Comparison of ENCODE assay signal across 11 mouse cellular contexts in genomic region chr6:114698578-114698977, GRCm38 (mm10). TPM values are rescaled to one million over a fixed set of nuclear protein-coding genes. Genes with fewer than 3 reads are reported as not detected.
A peak's percentile ranks its signal among the peaks of the same experiment; 100 is the strongest.
DNase-seq lines count a peak whose midpoint lies in the region; ATAC-seq and TF ChIP-seq lines count a peak whose summit lies in the region.
"Had no signal": no experiment of that assay in that cellular context is flagged by ENCODE, and none has a peak within 500 bp of the region (broad histone marks: within the 10 kb centered on the region; RNA-seq: fewer than 3 reads in every experiment).

No protein-coding gene starts in this region.

- WGBS in heart, adult 2 months = 52% methylated on average over 5 of the region's 5 CpGs
- 72% methylated on average over 5 of the region's 5 CpGs for WGBS in liver, postnatal 0 days (ENCODE audit: insufficient replicate concordance)

- no peak overlapping the region for H3K4me2 ChIP-seq in liver, postnatal 0 days (ENCODE audit: low read depth, low read length)
- H3K4me2 ChIP-seq: limb, embryonic 12.5 days; midbrain, embryonic 12.5 days had no signal

- TF ChIP-seq EP300 in heart, adult 2 months (IDR thresholded peaks at IDR 0.05; ENCODE audit: insufficient read depth, low read depth, low read length) = no peak
- no peak for TF ChIP-seq EP300 in liver, postnatal 0 days (IDR thresholded peaks at IDR 0.05; ENCODE audit: low read depth)

- no peak overlapping the region for H3K9ac ChIP-seq in heart, adult 2 months (ENCODE audit: low read depth, low read length)
- no peak overlapping the region for H3K9ac ChIP-seq in liver, postnatal 0 days (replicated peaks)
- H3K9ac ChIP-seq: limb, embryonic 12.5 days; midbrain, embryonic 12.5 days had no signal

- no peaks in the 10 kb centered on the region for H3K79me2 ChIP-seq in heart, adult 2 months (replicated peaks; ENCODE audit: control insufficient read depth, insufficient read depth, low read length)

- intact Hi-C loops in heart, adult 2 months (cut with DNase I) = loop anchor here (1.0 to 5.0 kb wide), 4 partner anchors 236 to 611 kb away; no protein-coding TSS in a partner anchor
- intact Hi-C loops in heart, postnatal 14 days (cut with DNase I) = loop anchor here (2.0 to 5.0 kb wide), 4 partner anchors 236 to 606 kb away; no protein-coding TSS in a partner anchor

- ATAC-seq in liver, postnatal 0 days = no peak

- H3K27me3 ChIP-seq in heart, adult 2 months (ENCODE audit: control insufficient read depth, insufficient read depth, low read length) = no peaks in the 10 kb centered on the region
- no peaks in the 10 kb centered on the region for H3K27me3 ChIP-seq in liver, postnatal 0 days (ENCODE audit: insufficient read depth, low read length)
- H3K27me3 ChIP-seq: limb, embryonic 12.5 days; midbrain, embryonic 12.5 days had no signal

- no peak overlapping the region for H3K4me3 ChIP-seq in heart, adult 2 months
- H3K4me3 ChIP-seq in liver, postnatal 0 days (ENCODE audit: low read depth, low read length) = no peak overlapping the region
- H3K4me3 ChIP-seq: forebrain, embryonic 10.5 days; limb, embryonic 12.5 days; midbrain, embryonic 12.5 days had no signal

- no peak overlapping the region for H3K27ac ChIP-seq in heart, adult 2 months
- no peak overlapping the region for H3K27ac ChIP-seq in liver, postnatal 0 days (ENCODE audit: low read depth)
- H3K27ac ChIP-seq: forebrain, embryonic 10.5 days; limb, embryonic 12.5 days; macrophage; midbrain, embryonic 12.5 days had no signal

- no peak for TF ChIP-seq POLR2A in heart, adult 2 months (IDR thresholded peaks at IDR 0.05; ENCODE audit: insufficient read depth, low read depth, low read length)
- no peak for TF ChIP-seq POLR2A in brain, embryonic 14.5 days (IDR thresholded peaks at IDR 0.05; ENCODE audit: borderline replicate concordance, extremely low read depth, insufficient read depth, insufficient read length, poor library complexity, severe bottlenecking)

- peak; percentile 25 for TF ChIP-seq CTCF in heart, adult 2 months (IDR thresholded peaks at IDR 0.05)
- TF ChIP-seq CTCF in liver, postnatal 0 days (IDR thresholded peaks at IDR 0.05; ENCODE audit: low read depth) = 0 out of 2 replicates have a peak, but pooled peaks have one; percentile 13
- TF ChIP-seq CTCF in brain, embryonic 14.5 days (IDR thresholded peaks at IDR 0.05; ENCODE audit: borderline replicate concordance, extremely low read depth, insufficient read depth, insufficient read length) = peak; percentile 36; the same call in 1 of the 2 replicates

- DNase-seq in heart, adult 2 months = no peak
- no peak for DNase-seq in heart, postnatal 14 days
- DNase-seq in liver, postnatal 0 days = no peak
- DNase-seq in liver (no peak), 416B (ENCODE audit: low read depth) (peak; percentile 7)
- no peak for DNase-seq in brain, embryonic 14.5 days (ENCODE audit: low read depth)
- no peak for DNase-seq in kidney, adult 11 months

- no peaks in the 10 kb centered on the region for H3K4me1 ChIP-seq in heart, adult 2 months (ENCODE audit: control insufficient read depth, insufficient read depth, low read length)
- no peaks in the 10 kb centered on the region for H3K4me1 ChIP-seq in liver, postnatal 0 days (ENCODE audit: insufficient read depth)
- H3K4me1 ChIP-seq: limb, embryonic 12.5 days; midbrain, embryonic 12.5 days had no signal

- no peaks in the 10 kb centered on the region for H3K9me3 ChIP-seq in liver, postnatal 0 days (ENCODE audit: low read length)
- H3K9me3 ChIP-seq: forebrain, embryonic 10.5 days; limb, embryonic 12.5 days; midbrain, embryonic 12.5 days had no signal

- no peaks in the 10 kb centered on the region for H3K36me3 ChIP-seq in heart, adult 2 months (ENCODE audit: control insufficient read depth, insufficient read depth, low read length)
- H3K36me3 ChIP-seq in liver, postnatal 0 days (replicated peaks; ENCODE audit: insufficient read depth, low read length) = peaks cover 14% of the 10 kb centered on the region

RNA-seq across cellular contexts. Expression of gene Atg7, which starts 55.7 kb away (rescaled TPM):
- 10 to 100 TPM in 1 of 2 experiments, 1 to 10 TPM in 1; 9.9 to 10.7 TPM for total RNA-seq in heart, adult 2 months (2021)
- polyA plus RNA-seq in heart, adult 2 months (2012; rRNA removed) = 11.1 and 14.6 TPM in 2 replicates
- 10 to 100 TPM; 12.5 to 16.0 TPM for total RNA-seq in heart, postnatal 14 days (2021)
- 9.6 and 10.9 TPM in 2 replicates for polyA plus RNA-seq in liver, postnatal 0 days (2015; fragmentation: Nextera tagmentation; extraction: Ambion mirVana)
- 13.8 and 15.2 TPM in 2 replicates for polyA plus RNA-seq in brain, embryonic 14.5 days (2012; rRNA removed)
